Mouse (Mus musculus) CH12F3 (cell line): ENCODE measurements around the gene Scgb1b18.
"Not testable (repeated sequence)": the region's sequence is repeated elsewhere in the genome, so short reads cannot be mapped to it uniquely, and the experiment has no call there.

ENCODE experiments used
- in situ Hi-C: fragments of 300-500 bp; cut with MboI; formaldehyde crosslinking; loops from 2 replicates; pipeline ENCODE4 v1.14.3; 2020; ENCODE audit warnings: low sequenced_read_pairs

The Scgb1b18 gene

GRCm38 (mm10) chr7:33185268-33185667, at the start of gene Scgb1b18:
Scgb1b18 (plus strand) TSS chr7:33185568.
- in situ Hi-C loops: not testable (repeated sequence)

- in situ Hi-C loops: not testable (repeated sequence)
Observed at GRCm38 (mm10) chr7:33173764-33174163, 11.6 kb upstream of the Scgb1b18 start, which contains the start of gene Scgb2b18. Scgb2b18 (minus strand) TSS chr7:33173864.
